Mouse (Mus musculus): Measurements from ENCODE around the gene Araf. TPM values are rescaled to one million over a fixed set of nuclear protein-coding genes. Genes with fewer than 3 reads are reported as not detected.
"Not testable (repeated sequence)": the region's sequence is repeated elsewhere in the genome, so short reads cannot be mapped to it uniquely, and the experiment has no call there.

Araf gene
- 100 to 1,000 TPM; 179 to 183 TPM for total RNA-seq (2021)

DNA sequence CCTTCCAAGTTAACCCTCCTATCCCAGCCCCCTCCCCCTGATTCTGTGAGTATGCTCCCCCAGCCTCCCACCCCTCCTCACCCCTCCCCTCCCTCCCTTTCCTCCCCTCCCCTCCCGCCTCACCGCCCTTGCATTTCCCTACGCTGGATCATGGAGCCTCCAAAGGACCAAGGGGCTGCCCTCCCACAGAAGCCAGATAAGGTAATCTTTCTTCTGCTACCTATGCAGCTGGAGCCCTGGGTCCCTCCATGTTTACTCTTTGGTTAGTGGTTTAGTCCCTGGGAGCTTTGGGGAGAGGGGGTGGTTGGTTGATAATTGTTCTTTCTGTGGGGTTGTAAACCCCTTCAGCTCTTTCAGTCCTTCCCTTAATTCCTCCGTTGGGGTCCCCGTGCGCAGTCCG is at the start of gene Araf:
TSS of gene Araf (plus strand) at position 134 of the 400 bp plus-strand sequence.
- intact Hi-C loops (cut with DNase I) = no loop called here
- DNase-seq = peak; percentile 32

DNA sequence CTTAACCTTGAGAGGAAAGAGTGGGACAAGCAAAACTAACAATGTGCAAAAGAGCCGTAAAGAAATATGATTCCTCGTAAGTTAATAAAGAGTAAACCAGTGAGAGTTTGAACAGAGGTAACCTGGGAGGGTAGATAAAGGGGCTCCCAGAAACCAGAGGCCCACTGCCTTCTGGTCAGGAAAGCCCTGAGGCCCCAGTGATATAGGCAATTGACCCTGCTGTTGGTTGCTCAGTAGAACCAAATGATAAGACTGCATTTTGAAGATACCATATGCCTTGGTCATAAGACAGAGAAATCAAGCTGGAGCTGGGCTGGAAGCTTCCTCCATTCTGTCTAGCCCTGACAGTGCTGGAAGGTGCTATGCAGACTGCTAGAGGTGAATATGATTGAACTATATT is 48.8 kb upstream of the Araf start:
- intact Hi-C loops (cut with DNase I) = no loop called here

DNA sequence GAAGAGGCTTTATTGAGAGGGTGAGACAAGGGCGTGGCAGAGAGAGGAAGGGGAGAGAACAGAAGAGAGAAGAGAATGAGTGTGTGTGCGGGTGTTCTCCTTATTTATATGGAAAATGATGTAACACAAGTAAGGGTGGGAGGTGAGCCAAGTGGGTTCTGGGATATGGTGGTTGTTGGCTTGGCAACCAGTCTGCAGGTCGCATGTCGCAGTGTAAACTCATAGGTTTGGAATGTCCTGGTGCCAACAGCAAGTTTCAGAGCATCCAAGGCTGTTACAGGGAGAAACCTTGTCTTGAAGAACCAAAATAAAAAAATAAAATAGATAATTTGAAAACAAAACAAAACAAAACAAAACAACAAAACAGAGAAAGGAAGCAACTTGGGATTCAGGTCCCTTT is 36.4 kb upstream of the Araf start:
- DNase-seq = no peak
- intact Hi-C loops (cut with DNase I) = no loop called here

More for the DNA sequence above, 48.8 kb upstream of the Araf start:
- no peak for DNase-seq

DNA sequence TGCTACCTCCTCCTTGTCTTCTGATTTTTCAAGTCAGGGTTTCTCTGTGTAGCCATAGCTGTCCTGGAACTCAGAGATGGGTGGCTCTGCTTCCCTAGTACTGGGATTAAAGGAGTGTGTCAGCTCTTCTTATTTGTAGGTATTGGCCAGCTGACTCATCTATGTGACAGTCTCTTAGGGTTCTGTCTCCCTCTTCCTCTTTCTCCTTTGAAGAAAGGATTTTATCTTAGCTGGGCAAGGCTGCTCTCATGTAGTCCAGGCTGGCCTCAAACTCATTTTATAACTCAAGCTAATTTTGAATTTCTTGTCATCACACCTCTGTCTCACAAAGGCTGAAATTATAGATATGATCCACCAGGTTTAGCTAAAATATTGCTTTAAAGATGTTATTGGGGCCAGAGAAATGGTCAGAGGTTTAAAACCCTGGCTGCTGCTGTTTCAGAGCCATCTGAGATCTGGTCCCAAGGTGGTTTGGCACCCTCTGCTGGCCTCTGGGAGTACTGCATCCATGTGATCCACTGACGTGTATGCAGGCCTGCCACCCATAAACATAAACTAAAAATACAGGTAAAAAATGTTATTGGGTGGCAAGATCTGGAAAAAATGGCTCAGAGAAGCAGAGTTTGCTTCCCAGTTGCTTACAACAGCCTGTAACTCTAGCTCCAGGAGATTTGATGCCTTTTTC is 26.8 kb upstream of the Araf start:
- peak; percentile 80 for DNase-seq
- intact Hi-C loops (cut with DNase I) = loop anchor here (1.0 kb wide), 1 partner anchor 8 kb away; no protein-coding TSS in a partner anchor

DNA sequence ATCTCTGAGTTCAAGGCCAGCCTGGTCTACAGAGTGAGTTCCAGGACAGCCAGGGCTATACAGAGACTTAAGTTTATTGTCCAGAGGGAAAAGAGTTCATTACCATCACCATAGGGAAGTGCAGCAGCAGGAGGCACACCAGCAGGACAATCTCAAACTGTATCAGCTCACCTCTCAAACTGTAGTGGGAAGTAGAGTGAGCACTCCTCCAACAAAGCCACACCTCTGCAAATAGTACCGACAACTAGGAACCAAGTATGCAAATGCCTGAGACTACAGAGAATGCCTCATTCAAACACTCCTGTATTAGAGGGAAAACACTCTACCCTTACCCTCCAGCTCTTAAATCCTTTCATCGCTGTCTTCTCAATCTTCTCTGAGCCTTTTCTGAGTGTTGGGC is 25.9 kb upstream of the Araf start:
- intact Hi-C loops (cut with DNase I) = loop anchor here (1.0 kb wide), 1 partner anchor 8 kb away; no protein-coding TSS in a partner anchor
- no peak for DNase-seq

DNA sequence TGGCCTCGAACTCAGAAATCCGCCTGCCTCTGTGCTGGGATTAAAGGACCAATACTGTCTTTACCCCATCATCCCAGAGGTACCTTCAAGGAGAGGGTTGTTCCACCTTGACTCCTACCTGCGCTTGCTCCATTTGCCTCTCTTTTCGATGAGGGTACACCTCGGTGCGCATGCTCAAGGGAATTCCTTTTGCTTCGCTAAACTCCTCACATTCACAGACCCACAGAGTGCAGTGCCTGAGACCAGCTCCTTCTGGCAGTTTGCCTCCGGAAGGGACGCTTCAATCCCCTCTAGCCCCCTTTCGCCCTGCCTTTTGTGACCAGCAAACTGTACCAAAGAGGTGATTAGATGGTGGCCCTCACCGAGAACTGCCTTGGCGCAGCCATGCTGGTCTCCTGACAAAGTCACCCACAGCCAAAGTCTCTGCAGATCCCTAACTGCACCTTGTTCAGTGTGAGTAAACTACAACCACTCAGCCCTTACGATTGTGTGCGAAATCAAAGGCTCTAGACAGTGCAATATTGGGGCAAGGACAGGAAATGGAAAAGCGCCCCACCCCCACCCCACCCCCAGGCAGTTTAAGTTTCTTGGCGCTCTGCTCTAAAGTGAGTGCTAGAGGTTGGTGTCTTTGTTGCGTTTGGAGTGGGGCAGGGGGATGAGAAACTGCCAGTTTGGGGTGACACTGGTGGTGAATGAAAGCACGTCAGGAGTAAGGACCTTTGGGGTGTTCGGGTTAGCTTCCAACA is 22.2 kb upstream of the Araf start:
- intact Hi-C loops (cut with DNase I) = no loop called here
- no peak for DNase-seq

DNA sequence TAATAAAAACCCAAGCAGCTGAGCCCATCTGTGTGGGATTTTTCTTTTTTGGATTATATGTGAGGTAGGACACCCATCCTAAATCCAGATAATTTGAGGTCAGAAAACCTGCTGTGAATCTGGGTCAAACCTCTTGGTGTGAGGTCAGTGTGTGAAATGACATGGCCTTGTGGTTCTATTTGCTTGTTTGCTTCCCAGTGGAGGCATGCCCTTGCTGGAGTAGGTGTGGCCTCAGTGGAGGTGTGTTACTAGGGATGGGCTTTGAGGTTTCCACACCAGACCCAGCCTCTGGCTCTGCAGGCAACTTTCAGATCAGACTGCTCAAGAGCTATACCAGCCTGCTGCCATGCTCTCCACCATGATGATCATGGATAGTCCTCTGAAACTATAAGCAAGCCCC is 20.0 kb upstream of the Araf start:
- intact Hi-C loops (cut with DNase I) = no loop called here
- DNase-seq = no peak

DNA sequence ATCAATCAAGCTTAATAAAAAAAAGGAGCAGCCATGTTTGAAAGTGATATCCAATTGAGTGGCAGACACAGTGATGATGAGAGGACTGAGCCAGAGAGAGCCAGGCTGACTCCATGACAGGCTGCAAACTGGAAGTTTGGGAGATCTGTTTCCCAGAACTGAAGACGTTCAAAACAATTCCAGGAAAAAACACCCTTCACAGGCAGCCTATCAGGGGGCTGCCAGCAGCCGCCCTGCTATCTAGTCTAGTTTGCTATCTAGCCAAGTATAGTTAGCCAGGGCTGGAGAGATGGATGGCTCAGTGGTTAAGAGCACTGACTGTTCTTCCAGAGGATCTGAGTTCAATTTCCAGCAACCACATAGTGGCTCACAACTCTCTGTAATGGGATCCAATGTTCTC is 10.3 kb upstream of the Araf start:
- intact Hi-C loops (cut with DNase I) = no loop called here

DNA sequence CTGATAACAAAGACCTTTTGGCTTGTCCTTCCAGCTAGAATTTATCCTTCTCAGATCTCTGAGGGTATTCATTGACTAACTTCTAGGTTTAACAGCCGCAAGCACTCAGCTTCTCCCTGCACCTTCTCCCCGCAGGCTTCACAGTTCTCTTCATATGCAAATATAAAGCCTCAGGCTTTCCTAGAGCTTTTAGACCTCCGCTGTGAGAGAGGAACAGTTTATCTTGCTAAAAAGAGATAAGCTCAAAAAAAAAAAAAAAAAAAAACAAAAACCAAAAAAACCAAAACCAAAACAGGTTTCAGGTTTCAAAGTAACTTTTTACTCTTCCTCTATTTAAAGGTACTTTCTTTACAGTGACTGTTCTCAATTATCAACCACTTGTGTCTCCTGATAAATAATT is 5.2 kb upstream of the Araf start:
- no peak for DNase-seq
- intact Hi-C loops (cut with DNase I) = no loop called here

More for the DNA sequence above, 10.3 kb upstream of the Araf start:
- no peak for DNase-seq

DNA sequence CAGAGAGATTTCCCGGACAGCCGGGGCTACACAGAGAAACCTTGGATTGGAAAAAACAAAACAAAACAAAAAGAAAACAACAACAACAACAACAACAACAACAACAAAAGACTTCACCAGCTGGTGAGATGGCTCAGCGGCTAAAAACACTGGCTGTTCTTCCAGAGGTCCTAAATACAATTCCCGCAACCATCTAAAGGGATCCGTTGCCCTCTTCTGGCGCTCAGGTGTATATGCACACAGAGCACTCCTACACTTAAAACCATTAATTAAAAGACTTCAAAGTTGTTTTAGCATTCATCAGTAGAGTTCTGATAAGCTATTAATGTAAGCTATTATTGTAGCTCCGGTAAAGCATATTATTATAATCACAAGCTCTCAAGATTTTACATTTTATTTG is 4.4 kb upstream of the Araf start:
- DNase-seq = no peak

DNA sequence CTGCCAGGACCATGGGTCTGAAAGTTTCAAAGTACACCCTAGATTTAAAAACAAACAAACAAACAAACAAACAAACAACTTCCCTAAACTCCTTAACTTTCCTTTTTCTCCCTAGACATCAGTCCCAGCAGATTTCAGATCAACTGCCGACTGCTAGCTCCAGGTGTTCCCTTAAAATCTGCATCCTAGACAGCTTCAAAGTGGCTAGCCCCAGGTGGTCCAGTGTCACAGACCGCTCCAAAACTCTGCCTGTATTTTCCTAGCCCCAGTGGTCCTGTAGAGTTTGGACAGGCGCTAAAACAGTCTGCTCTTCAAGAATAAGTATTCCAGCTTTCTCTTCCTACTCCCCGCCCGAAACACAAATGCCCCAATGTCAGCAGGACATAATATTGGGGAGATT is 3.4 kb upstream of the Araf start:
- no peak for DNase-seq
- intact Hi-C loops (cut with DNase I) = no loop called here

More for the DNA sequence above, 4.4 kb upstream of the Araf start:
- intact Hi-C loops (cut with DNase I) = no loop called here

DNA sequence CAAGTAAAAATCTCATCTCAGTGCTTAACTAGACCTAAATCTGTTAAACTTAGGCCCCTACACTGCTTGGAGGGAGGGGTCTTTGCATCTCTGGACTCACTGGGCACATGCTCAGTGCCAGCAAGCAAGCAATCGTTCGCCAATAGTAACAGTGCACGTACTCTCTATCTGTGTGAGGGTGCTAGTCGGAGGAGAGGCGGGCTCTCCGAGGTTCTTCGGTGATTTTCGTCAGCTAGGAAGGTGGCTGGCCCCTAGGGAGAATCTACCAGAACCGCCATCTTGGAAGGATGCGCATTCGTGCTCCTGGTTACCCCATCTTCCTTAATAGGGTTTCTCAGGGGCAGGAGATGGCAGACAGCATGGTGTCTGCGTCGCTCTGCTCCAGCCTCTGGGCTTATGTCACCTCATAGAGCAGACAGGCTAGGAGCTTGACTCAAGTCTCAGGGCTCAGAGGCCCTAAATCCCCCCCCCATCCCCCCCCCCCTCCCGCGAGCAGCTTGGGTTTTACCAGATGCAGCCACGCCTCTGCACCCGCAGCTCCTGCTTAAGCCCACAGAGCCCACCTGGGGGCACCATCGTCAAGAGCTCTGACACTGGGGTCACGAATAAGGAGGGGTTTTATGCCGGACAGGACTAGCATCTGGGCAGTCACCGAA is 655 bp downstream of the Araf start:
- peak; percentile 84 for DNase-seq
- intact Hi-C loops (cut with DNase I) = no loop called here

DNA sequence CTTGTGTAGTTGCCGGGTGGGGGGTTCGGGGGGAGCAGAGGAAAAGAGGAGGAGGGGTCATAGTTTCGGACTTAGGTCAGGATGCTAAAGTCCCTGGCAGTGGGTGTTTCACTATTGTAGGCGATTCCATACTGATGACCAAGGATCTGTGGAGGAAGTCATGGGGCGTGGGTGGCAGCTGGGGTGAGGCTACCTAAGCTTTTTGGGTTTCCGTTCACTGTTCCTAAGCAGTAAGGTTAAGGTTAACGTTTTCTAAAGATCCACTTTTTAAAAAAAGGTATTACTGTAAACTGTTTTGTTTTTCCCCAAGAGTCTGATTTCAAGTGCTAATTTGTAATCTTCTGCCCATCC is 1.2 kb downstream of the Araf start:
- intact Hi-C loops (cut with DNase I) = no loop called here
- no peak for DNase-seq

DNA sequence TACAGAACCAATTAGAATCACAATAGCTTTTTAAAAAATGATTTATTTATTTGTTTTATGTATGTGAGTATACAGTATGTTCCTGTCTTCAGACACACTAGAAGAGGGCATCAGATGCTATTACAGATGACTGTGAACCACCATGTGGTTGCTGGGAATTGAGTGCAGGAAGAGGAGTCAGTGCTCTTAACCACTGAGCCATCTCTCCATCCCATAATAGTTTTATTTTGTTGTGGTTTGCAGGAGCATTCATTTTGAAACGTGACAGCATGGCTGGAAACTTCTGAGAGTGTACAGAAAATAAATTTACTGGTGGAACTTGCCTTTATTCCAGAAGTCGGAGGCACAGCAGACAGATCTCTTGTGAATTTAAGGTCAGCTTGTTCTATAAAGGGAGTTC is 3.8 kb downstream of the Araf start:
- intact Hi-C loops (cut with DNase I) = no loop called here
- no peak for DNase-seq

DNA sequence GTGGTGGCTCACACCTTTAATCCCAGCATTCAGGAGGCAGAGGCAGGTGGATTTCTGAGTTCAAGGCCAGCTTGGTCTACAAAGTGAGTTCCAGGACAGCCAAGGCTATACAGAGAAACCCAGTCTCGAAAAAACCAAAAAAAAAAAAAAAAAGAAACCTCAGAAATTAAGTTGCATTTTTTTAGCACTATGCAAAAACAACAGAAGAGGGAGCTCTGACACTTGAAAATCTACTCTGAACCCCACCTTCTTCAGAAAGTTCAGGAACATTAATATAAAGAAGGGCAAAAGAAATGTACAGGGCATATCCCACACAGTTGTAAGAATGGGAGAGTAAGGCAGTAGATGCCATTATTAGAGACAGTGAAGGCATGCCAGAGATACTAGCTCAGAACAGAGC is 6.7 kb downstream of the Araf start:
- intact Hi-C loops (cut with DNase I); DNase-seq: not testable (repeated sequence)

DNA sequence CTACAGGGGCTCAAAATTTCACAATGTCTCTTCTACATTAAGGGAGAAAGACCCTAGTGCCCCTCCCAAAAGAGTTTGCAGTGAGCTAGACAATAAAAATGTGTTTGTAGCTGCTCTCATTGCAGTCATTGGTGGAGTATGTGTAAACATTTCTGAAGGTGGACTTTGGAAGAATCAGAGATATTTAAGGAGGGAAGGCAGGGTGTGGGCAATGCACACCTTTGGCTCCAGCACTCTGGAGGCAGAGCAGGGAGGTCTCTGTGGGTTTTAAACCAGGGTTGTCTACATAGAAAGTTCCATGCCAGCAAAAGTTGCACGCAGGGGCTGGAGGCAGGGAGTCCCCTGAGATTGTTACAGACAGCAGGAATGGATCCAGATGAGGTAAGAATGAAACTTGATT is 8.7 kb downstream of the Araf start:
- DNase-seq = no peak

DNA sequence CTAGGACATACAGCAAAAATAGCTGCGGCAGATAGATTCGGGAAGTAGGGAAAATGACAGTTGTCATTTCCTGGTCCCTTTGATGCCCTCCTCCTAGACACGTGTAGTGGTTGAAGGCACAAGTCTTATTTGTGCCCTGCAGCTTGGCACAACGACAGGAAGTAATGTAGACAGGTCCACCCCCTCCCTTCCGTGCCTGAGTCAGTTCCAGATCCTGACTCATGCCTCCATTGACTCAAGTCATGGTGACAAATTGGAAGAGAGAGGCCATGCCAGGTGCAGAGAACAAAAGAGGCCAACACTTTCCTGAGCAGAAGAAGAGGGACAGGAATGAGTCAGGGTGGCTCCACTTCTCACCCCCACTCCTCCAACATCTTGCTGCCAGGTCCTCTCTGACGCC is 19.4 kb downstream of the Araf start:
- intact Hi-C loops (cut with DNase I) = no loop called here

More for the DNA sequence above, 8.7 kb downstream of the Araf start:
- intact Hi-C loops (cut with DNase I) = no loop called here

DNA sequence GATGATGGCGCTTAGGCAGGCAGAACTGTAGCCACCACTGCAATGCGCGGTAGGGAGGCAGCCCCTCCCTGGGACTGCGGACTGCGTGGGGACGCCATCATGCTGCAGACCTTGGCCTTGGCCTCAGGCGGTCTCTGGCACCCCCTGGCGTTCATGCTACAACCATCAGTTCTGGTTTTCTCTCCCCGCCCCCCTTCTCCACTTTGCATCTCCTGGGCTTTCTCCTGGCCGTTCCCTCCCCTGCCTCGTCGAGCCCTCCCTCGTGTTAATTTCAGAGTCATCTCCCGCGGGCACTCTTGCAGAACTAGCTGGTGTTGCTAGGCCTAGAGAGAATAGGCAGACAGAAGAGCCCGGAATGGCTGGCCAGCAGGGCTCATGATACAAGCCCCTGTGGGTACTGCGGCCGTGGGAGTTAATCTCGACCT is 21.6 kb downstream of the Araf start:
- DNase-seq = peak; percentile 85
- intact Hi-C loops (cut with DNase I) = no loop called here

More for the DNA sequence above, 19.4 kb downstream of the Araf start:
- peak; percentile 1 for DNase-seq

DNA sequence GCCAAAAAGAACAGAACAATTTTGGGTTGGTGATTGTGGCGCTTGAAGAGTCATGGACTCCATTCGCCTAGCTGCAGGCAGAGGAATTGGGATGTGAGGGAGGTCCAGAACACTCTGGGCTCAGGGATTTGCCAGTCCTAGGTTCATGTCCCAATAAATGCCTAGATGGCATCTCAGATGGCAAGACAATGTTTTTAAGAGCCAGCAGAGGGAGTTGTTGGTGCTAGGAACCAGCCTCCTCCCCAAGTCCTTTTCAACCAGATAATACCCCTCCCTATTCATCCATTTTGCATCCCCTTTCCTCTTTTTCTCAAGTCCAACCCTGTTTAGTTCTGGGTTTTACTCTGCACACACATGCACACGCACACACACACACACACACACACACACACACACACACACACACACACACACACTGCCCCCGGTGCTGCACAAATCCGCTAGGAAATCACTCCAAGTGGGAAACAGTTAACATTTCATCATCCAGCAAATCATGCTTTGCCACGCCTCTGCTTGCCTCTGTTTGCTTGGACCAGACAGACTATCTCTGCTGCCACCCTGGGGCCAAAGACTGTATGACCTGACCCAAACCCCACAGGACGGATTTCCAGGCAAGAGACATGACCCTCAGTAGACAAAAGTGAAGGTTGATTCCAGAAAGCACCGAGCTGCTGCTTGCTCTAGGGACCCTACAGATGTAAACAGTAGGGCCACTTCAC is 22.3 kb downstream of the Araf start:
- DNase-seq = peak; percentile 48
- intact Hi-C loops (cut with DNase I) = no loop called here

DNA sequence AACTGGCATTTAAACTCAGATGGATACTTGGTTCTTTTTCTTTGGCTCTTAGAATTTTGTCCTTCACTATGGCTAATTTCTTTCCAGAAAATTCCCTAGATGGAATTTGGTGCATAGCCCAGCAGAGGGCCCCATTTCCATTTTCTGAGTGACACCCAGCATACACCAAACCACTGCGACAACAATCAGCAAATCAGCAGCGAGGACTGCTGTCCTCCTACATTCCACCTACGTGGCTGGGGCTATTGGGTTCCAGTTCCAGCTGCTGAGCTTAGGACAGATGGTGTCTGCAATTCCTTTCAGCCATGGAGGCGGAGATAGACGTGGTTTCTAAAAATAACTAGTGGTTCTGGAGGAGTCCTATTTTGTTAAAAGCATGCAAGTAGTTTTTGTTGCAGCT is 31.3 kb downstream of the Araf start:
- intact Hi-C loops (cut with DNase I) = no loop called here
- DNase-seq = no peak

DNA sequence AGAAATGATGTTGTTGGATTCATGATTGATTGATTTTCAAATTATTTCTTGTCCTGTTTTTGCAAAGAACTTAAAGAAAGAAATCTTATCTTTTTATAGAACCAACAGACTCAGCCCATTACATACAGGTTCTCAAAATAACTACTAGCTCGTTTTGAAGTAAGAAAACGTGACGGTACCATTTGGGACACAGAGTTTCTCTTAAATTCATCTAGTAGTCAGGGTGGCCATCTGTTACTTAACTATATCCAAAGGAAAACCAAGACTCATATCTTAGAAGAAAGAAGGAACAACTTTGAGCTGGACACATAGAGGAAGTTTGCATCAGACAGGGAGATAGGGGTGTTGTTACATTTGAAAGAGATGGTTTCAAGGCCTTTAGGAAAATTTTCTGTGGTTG is 49.6 kb downstream of the Araf start:
- intact Hi-C loops (cut with DNase I) = no loop called here
- no peak for DNase-seq

Data from left cerebral cortex, postnatal 4 days (tissue).